In the genomic region with DNA sequence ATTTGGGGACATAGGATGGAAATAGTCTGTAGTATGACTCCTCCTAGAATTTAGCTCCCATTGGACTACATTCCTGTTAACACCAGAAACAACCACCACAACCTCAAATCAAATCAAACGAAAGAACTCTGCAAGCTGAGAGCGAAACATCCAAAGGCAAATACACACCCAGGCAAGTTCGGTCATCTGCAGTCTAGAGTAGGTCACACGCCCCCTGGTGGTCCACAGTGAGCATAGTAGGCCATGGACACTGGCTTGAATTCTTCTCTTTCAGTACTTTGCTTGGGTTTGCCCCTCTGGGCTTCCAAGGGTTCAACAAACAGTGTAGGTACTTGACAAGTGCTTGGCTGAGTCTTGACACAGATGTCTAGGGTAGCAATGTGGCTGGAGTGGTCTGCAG, we compare ENCODE assay signal across 8 mouse cellular contexts. TPM values are rescaled to one million over a fixed set of nuclear protein-coding genes. Genes with fewer than 3 reads are reported as not detected.
A peak's percentile ranks its signal among the peaks of the same experiment; 100 is the strongest.
DNase-seq lines count a peak whose midpoint lies in the region; ATAC-seq lines count a peak whose summit lies in the region.

No protein-coding gene starts in this region.

- no peak for ATAC-seq in intestine, embryonic 14.5 days (replicated peaks; ENCODE audit: low FRiP score, low TSS enrichment, low read depth)
- no peak for ATAC-seq in intestine, embryonic 15.5 days
- no peak; the same call in 1 of the 2 replicates for ATAC-seq in midbrain, embryonic 13.5 days

- H3K9me3 ChIP-seq in intestine, embryonic 14.5 days (ENCODE audit: control insufficient read depth, low read length), result no peaks in the 10 kb centered on the region
- H3K9me3 ChIP-seq in intestine, embryonic 15.5 days, result no peaks in the 10 kb centered on the region
- no peaks in the 10 kb centered on the region for H3K9me3 ChIP-seq in midbrain, embryonic 13.5 days

- 18% methylated on average over 4 of the region's 4 CpGs for WGBS in intestine, embryonic 14.5 days
- WGBS in intestine, embryonic 15.5 days, result 32% methylated on average over 4 of the region's 4 CpGs
- 21% methylated on average over 4 of the region's 4 CpGs for WGBS in midbrain, embryonic 13.5 days

- no peak overlapping the region for H3K27ac ChIP-seq in intestine, embryonic 14.5 days (ENCODE audit: low read depth)
- H3K27ac ChIP-seq in intestine, embryonic 15.5 days, result no peak overlapping the region
- H3K27ac ChIP-seq in midbrain, embryonic 13.5 days, result no peak overlapping the region

- no peak overlapping the region for H3K4me2 ChIP-seq in intestine, embryonic 14.5 days (ENCODE audit: low read length)
- no peak overlapping the region for H3K4me2 ChIP-seq in intestine, embryonic 15.5 days (replicated peaks)
- H3K4me2 ChIP-seq in midbrain, embryonic 13.5 days (replicated peaks), result 0 out of 2 replicates have a peak overlapping the region, but pooled peaks have one; percentile 23

- H3K4me3 ChIP-seq in intestine, embryonic 14.5 days (ENCODE audit: low read depth, low read length), result no peak overlapping the region
- no peak overlapping the region for H3K4me3 ChIP-seq in intestine, embryonic 15.5 days (replicated peaks)
- H3K4me3 ChIP-seq in midbrain, embryonic 13.5 days (replicated peaks), result no peak overlapping the region

- H3K27me3 ChIP-seq in intestine, embryonic 14.5 days (replicated peaks; ENCODE audit: control insufficient read depth, insufficient read depth, low read length), result no peaks in the 10 kb centered on the region
- no peaks in the 10 kb centered on the region for H3K27me3 ChIP-seq in intestine, embryonic 15.5 days (replicated peaks)
- H3K27me3 ChIP-seq in midbrain, embryonic 13.5 days, result no peaks in the 10 kb centered on the region

- no peaks in the 10 kb centered on the region for H3K36me3 ChIP-seq in intestine, embryonic 14.5 days (ENCODE audit: control insufficient read depth, insufficient read depth, low read length)
- H3K36me3 ChIP-seq in intestine, embryonic 15.5 days, result no peaks in the 10 kb centered on the region
- no peaks in the 10 kb centered on the region for H3K36me3 ChIP-seq in midbrain, embryonic 13.5 days

- H3K4me1 ChIP-seq in intestine, embryonic 14.5 days (replicated peaks; ENCODE audit: control insufficient read depth, insufficient read depth, low read length), result peaks cover 11% of the 10 kb centered on the region; the same call in 1 of the 2 replicates
- peaks cover 8% of the 10 kb centered on the region; the same call in 1 of the 2 replicates for H3K4me1 ChIP-seq in intestine, embryonic 15.5 days (replicated peaks)
- 0 out of 2 replicates have a peak, but pooled peaks cover 4% of the 10 kb centered on the region for H3K4me1 ChIP-seq in midbrain, embryonic 13.5 days (replicated peaks)

- no peak overlapping the region for H3K9ac ChIP-seq in intestine, embryonic 14.5 days (ENCODE audit: low read length)
- no peak overlapping the region for H3K9ac ChIP-seq in intestine, embryonic 15.5 days
- no peak overlapping the region for H3K9ac ChIP-seq in midbrain, embryonic 13.5 days (replicated peaks)

- DNase-seq in intestine, embryonic 14.5 days (ENCODE audit: low spot score), result peak; percentile 77
- peak; percentile 80 for DNase-seq in embryo, embryonic 10 days (ENCODE audit: low spot score)
- DNase-seq in gastrocnemius, postnatal 10 days, result peak; percentile 78
- DNase-seq in induced T-regulatory cell, adult 2 months (ENCODE audit: low read depth), result peak; percentile 92
- peak; percentile 82 for DNase-seq in left cerebral cortex, postnatal 4 days
- peak; percentile 38 to 72 for DNase-seq in spleen, adult 18-20 months

- intact Hi-C loops in left cerebral cortex, postnatal 4 days (cut with DNase I), result no loop called here

RNA-seq across cellular contexts. Expression of a gene that starts 6.4 kb away (rescaled TPM):
- polyA plus RNA-seq in intestine, embryonic 14.5 days (2014; fragmentation: Nextera tagmentation; extraction: Ambion mirVana), result 0.82 and 0.88 TPM in 2 replicates
- 3.7 and 4.9 TPM in 2 replicates for polyA plus RNA-seq in intestine, embryonic 15.5 days (2015; fragmentation: Nextera tagmentation; extraction: Ambion mirVana)
- 1 to 10 TPM in 1 of 2 experiments, under 1 TPM in 1; 0.12 to 1.1 TPM for total RNA-seq in gastrocnemius, postnatal 10 days (2021)
- under 1 TPM; 0.14 to 0.20 TPM for total RNA-seq in left cerebral cortex, postnatal 4 days (2021)
- 0.17 TPM in 1 of 2 replicates, not detected in the other for polyA plus RNA-seq in midbrain, embryonic 13.5 days (2015; fragmentation: Nextera tagmentation; extraction: Ambion mirVana)

RNA-seq across cellular contexts. Expression of a gene that starts 53.4 kb away (rescaled TPM):
- polyA plus RNA-seq in intestine, embryonic 14.5 days (2014; fragmentation: Nextera tagmentation; extraction: Ambion mirVana), result 42.6 and 46.8 TPM in 2 replicates
- polyA plus RNA-seq in intestine, embryonic 15.5 days (2015; fragmentation: Nextera tagmentation; extraction: Ambion mirVana), result 33.0 and 43.9 TPM in 2 replicates
- 10 to 100 TPM; 21.8 to 26.6 TPM for total RNA-seq in gastrocnemius, postnatal 10 days (2021)
- 10 to 100 TPM; 43.0 to 44.1 TPM for total RNA-seq in left cerebral cortex, postnatal 4 days (2021)
- 43.8 and 48.5 TPM in 2 replicates for polyA plus RNA-seq in midbrain, embryonic 13.5 days (2015; fragmentation: Nextera tagmentation; extraction: Ambion mirVana)
